Mouse (Mus musculus): Measurements from ENCODE around the gene Vmn1r85. TPM values are rescaled to one million over a fixed set of nuclear protein-coding genes. Genes with fewer than 3 reads are reported as not detected.
"Not testable (repeated sequence)": the region's sequence is repeated elsewhere in the genome, so short reads cannot be mapped to it uniquely, and the experiment has no call there.

The Vmn1r85 gene
- total RNA-seq (2014; rRNA removed), result 0.43 and 0.58 TPM in 2 replicates
- polyA plus RNA-seq (2015; fragmentation: Nextera tagmentation; extraction: Ambion mirVana), result 0.25 and 0.28 TPM in 2 replicates

GRCm38 (mm10) chr7:13095073-13095472, at the start of gene Vmn1r85:
Gene Vmn1r85, minus strand, starts transcription at chr7:13095173.
- no peaks in the 10 kb centered on the region for H3K27me3 ChIP-seq (ENCODE audit: insufficient read depth, low read length)
- ATAC-seq (no peak), DNase-seq (ENCODE audit: low spot score) (no peak)
- H3K4me1 ChIP-seq (ENCODE audit: insufficient read depth, low read length), result no peaks in the 10 kb centered on the region
- H3K9ac ChIP-seq (replicated peaks; ENCODE audit: low read length), result no peak within 1 kb of the TSS
- no peak within 1 kb of the TSS for H3K4me2 ChIP-seq (ENCODE audit: low read depth, low read length)
- 52% methylated on average over 3 of the region's 3 CpGs for WGBS
- H3K27ac ChIP-seq, result no peak within 1 kb of the TSS
- H3K4me3 ChIP-seq (ENCODE audit: low read length), result no peak within 1 kb of the TSS
- H3K36me3 ChIP-seq (ENCODE audit: insufficient read depth, low read length), result no peaks in the 10 kb centered on the region
- no peaks in the 10 kb centered on the region for H3K9me3 ChIP-seq (ENCODE audit: low read length)
- no peak for TF ChIP-seq CTCF (IDR thresholded peaks at IDR 0.05; ENCODE audit: low read depth)

- Histone ChIP-seq H3K4me2 (ENCODE audit: low read depth, low read length) (no peak within 1 kb of the TSS), H3K27ac (no peak within 1 kb of the TSS), H3K9me3 (ENCODE audit: low read length) (no peaks in the 10 kb centered on the region), H3K36me3 (ENCODE audit: insufficient read depth, low read length) (no peaks in the 10 kb centered on the region), H3K4me3 (ENCODE audit: low read length) (no peak within 1 kb of the TSS), H3K4me1 (ENCODE audit: insufficient read depth, low read length) (no peaks in the 10 kb centered on the region), H3K27me3 (ENCODE audit: insufficient read depth, low read length) (no peaks in the 10 kb centered on the region), H3K9ac (replicated peaks; ENCODE audit: low read length) (no peak within 1 kb of the TSS)
- ATAC-seq (no peak), DNase-seq (ENCODE audit: low spot score) (no peak)
- TF ChIP-seq CTCF (IDR thresholded peaks at IDR 0.05; ENCODE audit: low read depth), result no peak
- 92% methylated on average over 1 of the region's 1 CpGs for WGBS
These were observed 45.1 kb upstream of the Vmn1r85 start, which contains the start of gene Vmn1r87 for GRCm38 (mm10) chr7:13140057-13140456. Gene Vmn1r87, minus strand, starts transcription at chr7:13140157.

GRCm38 (mm10) chr7:13137340-13137739, 42.4 kb upstream of the Vmn1r85 start:
- no peaks in the 10 kb centered on the region for H3K4me1 ChIP-seq (ENCODE audit: insufficient read depth, low read length)
- H3K9ac ChIP-seq (replicated peaks; ENCODE audit: low read length), result no peak overlapping the region
- no peak overlapping the region for H3K4me3 ChIP-seq (ENCODE audit: low read length)
- no peaks in the 10 kb centered on the region for H3K27me3 ChIP-seq (ENCODE audit: insufficient read depth, low read length)
- no peak for TF ChIP-seq CTCF (IDR thresholded peaks at IDR 0.05; ENCODE audit: low read depth)
- H3K27ac ChIP-seq, result no peak overlapping the region
- H3K4me2 ChIP-seq (ENCODE audit: low read depth, low read length), result no peak overlapping the region
- no peaks in the 10 kb centered on the region for H3K36me3 ChIP-seq (ENCODE audit: insufficient read depth, low read length)
- ATAC-seq (no peak), DNase-seq (ENCODE audit: low spot score) (no peak)
- no peaks in the 10 kb centered on the region for H3K9me3 ChIP-seq (ENCODE audit: low read length)

GRCm38 (mm10) chr7:13131856-13132255, 36.9 kb upstream of the Vmn1r85 start:
- Histone ChIP-seq H3K4me3 (ENCODE audit: low read length) (no peak overlapping the region), H3K9me3 (ENCODE audit: low read length) (no peaks in the 10 kb centered on the region), H3K36me3 (ENCODE audit: insufficient read depth, low read length) (no peaks in the 10 kb centered on the region), H3K27me3 (ENCODE audit: insufficient read depth, low read length) (no peaks in the 10 kb centered on the region), H3K27ac (no peak overlapping the region), H3K9ac (replicated peaks; ENCODE audit: low read length) (no peak overlapping the region), H3K4me2 (ENCODE audit: low read depth, low read length) (no peak overlapping the region), H3K4me1 (ENCODE audit: insufficient read depth, low read length) (no peaks in the 10 kb centered on the region)
- TF ChIP-seq CTCF (IDR thresholded peaks at IDR 0.05; ENCODE audit: low read depth), result no peak
- DNase-seq (ENCODE audit: low spot score) (no peak), ATAC-seq (no peak)
- 84% methylated on average over 2 of the region's 2 CpGs for WGBS

GRCm38 (mm10) chr7:13123554-13124153, 28.7 kb upstream of the Vmn1r85 start:
- H3K4me1 ChIP-seq (ENCODE audit: insufficient read depth, low read length); H3K27me3 ChIP-seq (ENCODE audit: insufficient read depth, low read length); DNase-seq (ENCODE audit: low spot score); H3K9me3 ChIP-seq (ENCODE audit: low read length); H3K36me3 ChIP-seq (ENCODE audit: insufficient read depth, low read length); H3K9ac ChIP-seq (replicated peaks; ENCODE audit: low read length); H3K27ac ChIP-seq: not testable (repeated sequence)
- Histone ChIP-seq H3K4me2 (ENCODE audit: low read depth, low read length) (peak overlapping the region; percentile 36; the same call in 1 of the 2 replicates), H3K4me3 (ENCODE audit: low read length) (peak overlapping the region; percentile 21)
- peak; percentile 93 for ATAC-seq
- 0% methylated on average over 13 of the region's 34 CpGs for WGBS

- no peak within 1 kb of the TSS for H3K27ac ChIP-seq
- H3K9me3 ChIP-seq (ENCODE audit: low read length), result no peaks in the 10 kb centered on the region
- no peak within 1 kb of the TSS for H3K4me2 ChIP-seq (ENCODE audit: low read depth, low read length)
- no peak for DNase-seq (ENCODE audit: low spot score)
- no peak within 1 kb of the TSS for H3K4me3 ChIP-seq (ENCODE audit: low read length)
- H3K36me3 ChIP-seq (ENCODE audit: insufficient read depth, low read length), result no peaks in the 10 kb centered on the region
- no peak for ATAC-seq
- no peaks in the 10 kb centered on the region for H3K4me1 ChIP-seq (ENCODE audit: insufficient read depth, low read length)
- H3K9ac ChIP-seq (replicated peaks; ENCODE audit: low read length), result no peak within 1 kb of the TSS
- TF ChIP-seq CTCF (IDR thresholded peaks at IDR 0.05; ENCODE audit: low read depth), result no peak
- H3K27me3 ChIP-seq (ENCODE audit: insufficient read depth, low read length), result no peaks in the 10 kb centered on the region
These were observed 24.8 kb upstream of the Vmn1r85 start, which contains the start of gene Vmn1r86 for GRCm38 (mm10) chr7:13119817-13120216. Gene Vmn1r86, minus strand, starts transcription at chr7:13119917.

GRCm38 (mm10) chr7:13072293-13072692, 22.7 kb downstream of the Vmn1r85 start:
- TF ChIP-seq CTCF (IDR thresholded peaks at IDR 0.05; ENCODE audit: low read depth), result no peak
- no peak for DNase-seq (ENCODE audit: low spot score)
- Histone ChIP-seq H3K36me3 (ENCODE audit: insufficient read depth, low read length) (no peaks in the 10 kb centered on the region), H3K4me1 (ENCODE audit: insufficient read depth, low read length) (no peaks in the 10 kb centered on the region), H3K27me3 (ENCODE audit: insufficient read depth, low read length) (no peaks in the 10 kb centered on the region), H3K9ac (replicated peaks; ENCODE audit: low read length) (no peak overlapping the region), H3K27ac (no peak overlapping the region), H3K4me3 (ENCODE audit: low read length) (no peak overlapping the region), H3K4me2 (ENCODE audit: low read depth, low read length) (no peak overlapping the region), H3K9me3 (ENCODE audit: low read length) (no peaks in the 10 kb centered on the region)
- ATAC-seq, result no peak
- 58% methylated on average over 5 of the region's 5 CpGs for WGBS

Measured in hindbrain, postnatal 0 days (tissue).